Mouse (Mus musculus): Measurements from ENCODE around the gene Rbm33. TPM values are rescaled to one million over a fixed set of nuclear protein-coding genes. Genes with fewer than 3 reads are reported as not detected.
A peak's percentile ranks its signal among the peaks of the same experiment; 100 is the strongest.

Gene Rbm33
- polyA plus RNA-seq, 1 experiment from 2014 or later = 17.5 TPM

- Histone ChIP-seq H3K36me3 (ENCODE audit: control insufficient read depth, insufficient read depth, low read length) (no peaks in the 10 kb centered on the region), H3K9me3 (ENCODE audit: control insufficient read depth, low read length) (no peaks in the 10 kb centered on the region), H3K4me1 (replicated peaks; ENCODE audit: control insufficient read depth, insufficient read depth, low read length) (peaks cover 11% of the 10 kb centered on the region; the same call in 1 of the 2 replicates), H3K9ac (ENCODE audit: low read length) (peak overlapping the region; percentile 32), H3K27me3 (replicated peaks; ENCODE audit: control insufficient read depth, insufficient read depth, low read length) (peaks cover 85% of the 10 kb centered on the region), H3K4me3 (ENCODE audit: low read depth, low read length) (peak overlapping the region; percentile 45), H3K4me2 (ENCODE audit: low read length) (peak overlapping the region; percentile 62), H3K27ac (ENCODE audit: low read depth) (peak overlapping the region; percentile 75)
- ATAC-seq (replicated peaks; ENCODE audit: low FRiP score, low TSS enrichment, low read depth) = peak; percentile 36; the same call in 1 of the 2 replicates
- under 1% methylated on average over 27 of the region's 27 CpGs for WGBS
- DNase-seq (ENCODE audit: low spot score) = peak; percentile 80
These were observed 141.9 kb downstream of the Rbm33 start for GRCm38 (mm10) chr5:28458821-28459240.

DNA sequence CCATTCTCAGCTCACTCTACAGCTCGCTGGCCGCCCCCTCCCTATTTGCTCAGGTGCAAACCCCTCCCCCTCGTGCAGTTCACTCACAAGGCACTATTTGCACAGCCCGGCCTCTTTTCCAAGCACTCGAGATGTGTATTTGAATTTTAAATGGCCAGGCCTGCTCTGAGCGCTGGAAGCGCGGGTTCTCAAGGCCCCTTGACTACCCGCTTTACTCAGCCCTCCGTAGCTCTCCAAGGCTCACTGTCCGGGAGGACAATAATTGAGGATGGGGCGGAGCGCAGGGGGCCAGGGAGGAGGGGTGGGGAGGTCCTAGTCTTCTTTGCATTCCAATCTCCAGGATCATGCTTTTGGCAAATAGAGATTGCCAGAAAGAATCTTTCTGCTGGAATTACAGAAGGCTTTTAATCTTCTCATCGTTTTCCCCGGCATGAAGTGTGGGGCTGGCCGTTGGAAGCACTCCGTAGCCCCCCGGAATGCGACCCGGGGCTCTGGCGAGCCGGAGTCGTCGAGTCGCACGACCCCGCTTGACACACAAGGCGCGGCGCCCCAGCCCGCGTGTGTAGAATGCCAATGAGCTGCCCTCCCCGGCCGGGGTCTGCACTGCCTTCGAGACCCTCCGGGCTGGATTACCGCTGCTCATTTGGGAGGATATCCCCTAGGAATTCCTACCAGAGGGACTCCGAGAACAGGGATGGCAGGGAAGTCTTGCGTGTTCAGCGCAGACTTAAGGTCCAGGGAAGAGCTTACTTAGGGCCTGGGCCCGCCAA is 142.7 kb downstream of the Rbm33 start:
- peak overlapping the region; percentile 32 for H3K9ac ChIP-seq (ENCODE audit: low read length)
- ATAC-seq (replicated peaks; ENCODE audit: low FRiP score, low TSS enrichment, low read depth) (peak; percentile 33), DNase-seq (ENCODE audit: low spot score) (peak; percentile 73)
- peak overlapping the region; percentile 45 for H3K4me3 ChIP-seq (ENCODE audit: low read depth, low read length)
- H3K4me2 ChIP-seq (ENCODE audit: low read length) = peak overlapping the region; percentile 62
- H3K4me1 ChIP-seq (replicated peaks; ENCODE audit: control insufficient read depth, insufficient read depth, low read length) = peaks cover 11% of the 10 kb centered on the region; the same call in 1 of the 2 replicates
- H3K27me3 ChIP-seq (replicated peaks; ENCODE audit: control insufficient read depth, insufficient read depth, low read length) = peaks cover 93% of the 10 kb centered on the region
- WGBS = 1% methylated on average over 41 of the region's 41 CpGs
- H3K9me3 ChIP-seq (ENCODE audit: control insufficient read depth, low read length) = no peaks in the 10 kb centered on the region
- peak overlapping the region; percentile 75 for H3K27ac ChIP-seq (ENCODE audit: low read depth)
- H3K36me3 ChIP-seq (ENCODE audit: control insufficient read depth, insufficient read depth, low read length) = no peaks in the 10 kb centered on the region

GRCm38 (mm10) chr5:28460556-28461350 is 143.8 kb downstream of the Rbm33 start:
- ATAC-seq (replicated peaks; ENCODE audit: low FRiP score, low TSS enrichment, low read depth) (no peak), DNase-seq (ENCODE audit: low spot score) (peak; percentile 64)
- H3K27me3 ChIP-seq (replicated peaks; ENCODE audit: control insufficient read depth, insufficient read depth, low read length) = peaks cover 100% of the 10 kb centered on the region
- peak overlapping the region; percentile 8; the same call in 1 of the 2 replicates for H3K27ac ChIP-seq (ENCODE audit: low read depth)
- no peaks in the 10 kb centered on the region for H3K36me3 ChIP-seq (ENCODE audit: control insufficient read depth, insufficient read depth, low read length)
- H3K4me1 ChIP-seq (replicated peaks; ENCODE audit: control insufficient read depth, insufficient read depth, low read length) = peaks cover 15% of the 10 kb centered on the region
- H3K4me2 ChIP-seq (ENCODE audit: low read length) = peak overlapping the region; percentile 62
- peak overlapping the region; percentile 45 for H3K4me3 ChIP-seq (ENCODE audit: low read depth, low read length)
- 2% methylated on average over 17 of the region's 17 CpGs for WGBS
- no peaks in the 10 kb centered on the region for H3K9me3 ChIP-seq (ENCODE audit: control insufficient read depth, low read length)
- peak overlapping the region; percentile 27; the same call in 1 of the 2 replicates for H3K9ac ChIP-seq (ENCODE audit: low read length)

GRCm38 (mm10) chr5:28461376-28461775 is 144.5 kb downstream of the Rbm33 start:
- Histone ChIP-seq H3K9me3 (ENCODE audit: control insufficient read depth, low read length) (no peaks in the 10 kb centered on the region), H3K9ac (ENCODE audit: low read length) (peak overlapping the region; percentile 27; the same call in 1 of the 2 replicates), H3K36me3 (ENCODE audit: control insufficient read depth, insufficient read depth, low read length) (no peaks in the 10 kb centered on the region), H3K4me3 (ENCODE audit: low read depth, low read length) (peak overlapping the region; percentile 45), H3K27me3 (replicated peaks; ENCODE audit: control insufficient read depth, insufficient read depth, low read length) (peaks cover 100% of the 10 kb centered on the region), H3K4me2 (ENCODE audit: low read length) (peak overlapping the region; percentile 62), H3K4me1 (replicated peaks; ENCODE audit: control insufficient read depth, insufficient read depth, low read length) (peaks cover 15% of the 10 kb centered on the region), H3K27ac (ENCODE audit: low read depth) (peak overlapping the region; percentile 8; the same call in 1 of the 2 replicates)
- no peak for DNase-seq (ENCODE audit: low spot score)
- 7% methylated on average over 11 of the region's 11 CpGs for WGBS
- ATAC-seq (replicated peaks; ENCODE audit: low FRiP score, low TSS enrichment, low read depth) = no peak

- DNase-seq (ENCODE audit: low spot score) (peak; percentile 55), ATAC-seq (replicated peaks; ENCODE audit: low FRiP score, low TSS enrichment, low read depth) (no peak)
- H3K4me1 ChIP-seq (replicated peaks; ENCODE audit: control insufficient read depth, insufficient read depth, low read length) = peaks cover 15% of the 10 kb centered on the region
- H3K9ac ChIP-seq (ENCODE audit: low read length) = peak overlapping the region; percentile 56
- H3K27me3 ChIP-seq (replicated peaks; ENCODE audit: control insufficient read depth, insufficient read depth, low read length) = peaks cover 100% of the 10 kb centered on the region
- H3K4me3 ChIP-seq (ENCODE audit: low read depth, low read length) = peak overlapping the region; percentile 45
- WGBS = 1% methylated on average over 33 of the region's 33 CpGs
- H3K4me2 ChIP-seq (ENCODE audit: low read length) = peak overlapping the region; percentile 62
- H3K36me3 ChIP-seq (ENCODE audit: control insufficient read depth, insufficient read depth, low read length) = no peaks in the 10 kb centered on the region
- H3K27ac ChIP-seq (ENCODE audit: low read depth) = peak overlapping the region; percentile 64; the same call in 1 of the 2 replicates
- no peaks in the 10 kb centered on the region for H3K9me3 ChIP-seq (ENCODE audit: control insufficient read depth, low read length)
These were observed 146.0 kb downstream of the Rbm33 start for GRCm38 (mm10) chr5:28462741-28463590.

- peak overlapping the region; percentile 62 for H3K4me2 ChIP-seq (ENCODE audit: low read length)
- DNase-seq (ENCODE audit: low spot score) (peak; percentile 77), ATAC-seq (replicated peaks; ENCODE audit: low FRiP score, low TSS enrichment, low read depth) (no peak; the same call in 1 of the 2 replicates)
- peaks cover 100% of the 10 kb centered on the region for H3K27me3 ChIP-seq (replicated peaks; ENCODE audit: control insufficient read depth, insufficient read depth, low read length)
- H3K9ac ChIP-seq (ENCODE audit: low read length) = peak overlapping the region; percentile 56
- WGBS = 3% methylated on average over 10 of the region's 10 CpGs
- H3K27ac ChIP-seq (ENCODE audit: low read depth) = peak overlapping the region; percentile 64
- no peaks in the 10 kb centered on the region for H3K9me3 ChIP-seq (ENCODE audit: control insufficient read depth, low read length)
- H3K36me3 ChIP-seq (ENCODE audit: control insufficient read depth, insufficient read depth, low read length) = no peaks in the 10 kb centered on the region
- peaks cover 11% of the 10 kb centered on the region for H3K4me1 ChIP-seq (replicated peaks; ENCODE audit: control insufficient read depth, insufficient read depth, low read length)
- H3K4me3 ChIP-seq (ENCODE audit: low read depth, low read length) = peak overlapping the region; percentile 45
These were observed 146.7 kb downstream of the Rbm33 start for GRCm38 (mm10) chr5:28463656-28464055.

DNA sequence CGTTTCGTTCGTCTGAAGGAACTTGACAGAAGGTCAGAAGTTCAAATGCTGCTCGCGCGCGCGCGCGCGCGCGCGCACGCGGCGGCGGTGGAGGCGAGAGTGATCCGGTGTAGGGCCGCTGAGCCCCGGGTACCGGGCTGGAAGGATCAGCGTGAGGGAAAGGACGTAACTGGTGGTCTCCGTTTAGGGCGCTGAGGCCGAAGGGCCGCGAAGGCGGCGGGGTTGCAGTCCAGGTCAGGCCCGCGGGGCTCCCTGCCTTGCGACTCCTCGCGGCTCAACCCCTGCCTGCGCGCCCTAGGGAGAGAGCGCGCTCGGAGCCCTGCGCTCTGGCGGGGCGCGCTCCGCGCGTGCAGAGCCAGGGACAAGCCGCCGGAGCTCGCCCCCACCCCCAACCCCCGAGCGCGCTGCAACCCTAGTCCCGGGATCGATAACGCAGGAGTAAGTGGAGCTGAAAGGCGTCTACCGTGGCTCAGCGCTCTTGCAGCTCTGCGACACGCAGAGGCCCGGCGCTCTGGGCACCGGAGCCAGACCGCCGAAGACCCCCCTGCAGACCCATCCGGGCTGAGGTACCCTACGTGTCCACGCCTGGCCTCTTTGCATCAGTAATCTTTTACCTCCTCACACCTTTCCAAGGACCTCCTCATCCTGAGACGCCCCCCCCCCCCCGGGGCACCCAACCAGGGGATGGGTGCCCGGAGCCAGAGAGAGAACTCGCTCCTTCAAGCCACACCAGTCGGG is 147.6 kb downstream of the Rbm33 start:
- peak; percentile 81 for DNase-seq (ENCODE audit: low spot score)

More for the DNA sequence above, 147.6 kb downstream of the Rbm33 start:
- Histone ChIP-seq H3K27ac (ENCODE audit: low read depth) (peak overlapping the region; percentile 64), H3K4me1 (replicated peaks; ENCODE audit: control insufficient read depth, insufficient read depth, low read length) (peaks cover 5% of the 10 kb centered on the region), H3K9ac (ENCODE audit: low read length) (peak overlapping the region; percentile 56), H3K4me2 (ENCODE audit: low read length) (peak overlapping the region; percentile 62), H3K4me3 (ENCODE audit: low read depth, low read length) (peak overlapping the region; percentile 45), H3K27me3 (replicated peaks; ENCODE audit: control insufficient read depth, insufficient read depth, low read length) (peaks cover 98% of the 10 kb centered on the region), H3K36me3 (ENCODE audit: control insufficient read depth, insufficient read depth, low read length) (no peaks in the 10 kb centered on the region), H3K9me3 (ENCODE audit: control insufficient read depth, low read length) (no peaks in the 10 kb centered on the region)
- 0 out of 2 replicates have a peak, but pooled peaks have one; percentile 14 for ATAC-seq (replicated peaks; ENCODE audit: low FRiP score, low TSS enrichment, low read depth)
- WGBS = under 1% methylated on average over 76 of the region's 76 CpGs
